Mouse (Mus musculus) stomach, postnatal 0 days (tissue): ENCODE data around the gene Mlana.

Source experiments
- CTCF ChIP-seq: IDR thresholded peaks from 2 replicates; pipeline ENCODE4 v1.5.1; 2016; ENCODE audit warnings: antibody characterized with exemption, low read depth, mild to moderate bottlenecking, moderate library complexity
- EP300 ChIP-seq: optimal IDR thresholded peaks from 2 replicates; pipeline ENCODE3; 2016; ENCODE audit warnings: antibody characterized with exemption

GRCm38 (mm10) chr19:29653768-29654265 is 43.8 kb upstream of the Mlana start:
- TF ChIP-seq CTCF (no peak), EP300 (no peak)
